ENCODE assay signal across 9 mouse cellular contexts in the genomic region with DNA sequence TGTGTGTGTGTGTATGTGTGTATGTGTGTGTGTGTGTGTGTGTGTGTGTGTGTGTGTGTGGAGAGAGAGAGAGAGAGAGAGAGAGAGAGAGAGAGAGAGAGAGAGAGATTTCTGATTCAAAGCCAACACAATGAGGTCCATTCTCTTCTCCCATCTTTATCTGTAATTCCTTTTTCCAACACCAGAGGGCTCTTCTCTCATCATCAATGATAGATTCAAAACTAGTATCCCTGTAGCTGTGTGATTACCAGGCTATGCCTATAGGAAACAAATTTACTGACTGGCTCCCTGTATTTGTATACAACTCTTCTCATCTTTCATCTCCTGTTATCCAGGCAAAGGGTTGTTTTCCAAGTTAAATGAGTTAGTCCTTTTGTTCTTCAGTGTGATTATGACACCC.
DNase-seq lines count a peak whose midpoint lies in the region; TF ChIP-seq lines count a peak whose summit lies in the region.
"Had no signal": no experiment of that assay in that cellular context is flagged by ENCODE, and none has a peak within 500 bp of the region (broad histone marks: within the 10 kb centered on the region; RNA-seq: fewer than 3 reads in every experiment).

No protein-coding gene starts in this region.

- H3K4me3 ChIP-seq in left cerebral cortex, adult 2 months: no peak overlapping the region
- H3K4me3 ChIP-seq in CH12.LX (replicated peaks in 1 of 3; ENCODE audit: low read depth in 2 of 3, low read length in 2 of 3, poor library complexity in 1 of 3): no peak overlapping the region
- H3K4me3 ChIP-seq: liver, embryonic 15.5 days had no signal

- H3K27ac ChIP-seq in left cerebral cortex, adult 2 months: no peak overlapping the region
- no peak overlapping the region for H3K27ac ChIP-seq in CH12.LX (ENCODE audit: insufficient read depth, low read depth)
- H3K27ac ChIP-seq: liver, embryonic 15.5 days had no signal

- H3K9me3 ChIP-seq in CH12.LX (replicated peaks; ENCODE audit: low read length): peaks cover 2% of the 10 kb centered on the region
- H3K9me3 ChIP-seq: liver, embryonic 15.5 days had no signal

- no peak overlapping the region for H3K4me2 ChIP-seq in CH12.LX (ENCODE audit: insufficient read depth, low read depth, poor library complexity, severe bottlenecking)
- H3K4me2 ChIP-seq: liver, embryonic 15.5 days had no signal

- H3K79me2 ChIP-seq in CH12.LX (replicated peaks; ENCODE audit: control insufficient read depth, extremely low read depth, insufficient read depth, poor library complexity, severe bottlenecking): no peaks in the 10 kb centered on the region

- dilution Hi-C loops in CH12.LX (cut with MboI; ENCODE audit: extremely low pct_ligation_motif_present, extremely low pct_unique_long_range_greater_than_20kb, low sequenced_read_pairs): no loop called here

- H3K36me3 ChIP-seq in CH12.LX (replicated peaks in 1 of 2; ENCODE audit: control insufficient read depth in 1 of 2, insufficient read depth in 1 of 2, low read length in 1 of 2): no peaks in the 10 kb centered on the region
- H3K36me3 ChIP-seq: liver, embryonic 15.5 days had no signal

- H3K4me1 ChIP-seq in CH12.LX (ENCODE audit: control insufficient read depth in 1 of 2, insufficient read depth in 2 of 2): no peaks in the 10 kb centered on the region
- H3K4me1 ChIP-seq: liver, embryonic 15.5 days had no signal

- TF ChIP-seq RAD21 in CH12.LX (IDR thresholded peaks at IDR 0.05; ENCODE audit: low read depth, low read length): peak; percentile 22

- in situ Hi-C loops in CH12.LX (cut with MboI; ENCODE audit: low pct_ligation_motif_present, low pct_unique_long_range_greater_than_20kb, low sequenced_read_pairs): no loop called here

- no peak overlapping the region for H3K9ac ChIP-seq in CH12.LX (ENCODE audit: insufficient read depth, low read depth)
- H3K9ac ChIP-seq: liver, embryonic 15.5 days had no signal

- H3K27me3 ChIP-seq in CH12.LX (replicated peaks): no peaks in the 10 kb centered on the region
- H3K27me3 ChIP-seq: liver, embryonic 15.5 days had no signal

- no peak for TF ChIP-seq POLR2A in CH12.LX (IDR thresholded peaks at IDR 0.05; ENCODE audit: low read depth, low read length)

- intact Hi-C loops in left cerebral cortex, adult 2 months (cut with DNase I): no loop called here

- TF ChIP-seq CTCF in left cerebral cortex, adult 2 months (IDR thresholded peaks at IDR 0.05): peak; percentile 37
- peak; percentile 44 to 60 for TF ChIP-seq CTCF in CH12.LX (conservative IDR thresholded peaks at IDR 0.05 in 1 of 2, IDR thresholded peaks at IDR 0.05 in 1 of 2; ENCODE audit: low read depth in 2 of 2, low read length in 2 of 2)

- TF ChIP-seq EP300 in CH12.LX (IDR thresholded peaks at IDR 0.05; ENCODE audit: low read length): no peak

- no peak for DNase-seq in left cerebral cortex, adult 2 months (ENCODE audit: extremely low spot score in 1 of 2, low spot score in 2 of 2)
- no peak for DNase-seq in left cerebral cortex, adult 8-10 months (ENCODE audit: low spot score in 2 of 2)
- DNase-seq in CH12.LX (ENCODE audit: extremely low read depth) (peak; percentile 46), NIH3T3 (ENCODE audit: low read depth) (peak; percentile 51)
- DNase-seq in large intestine, adult 2 months (ENCODE audit: low read depth, low spot score): peak; percentile 11
- DNase-seq in spleen, adult 12 weeks (ENCODE audit: low spot score): no peak
- no peak for DNase-seq in spleen, adult 18-20 months
- DNase-seq: adrenal gland, adult 8-10 months had no signal

TF ChIP-seq in CH12.LX, 34 proteins besides CTCF, POLR2A, EP300 and RAD21:
- TF ChIP-seq TCF12 (IDR thresholded peaks at IDR 0.05; ENCODE audit: low read depth, low read length): no peak
- TF ChIP-seq MYC (IDR thresholded peaks at IDR 0.05; ENCODE audit: low read depth, low read length): no peak
- no peak for TF ChIP-seq ZKSCAN1 (IDR thresholded peaks at IDR 0.05; ENCODE audit: borderline replicate concordance, low read depth, low read length)
- TF ChIP-seq SMC3 (IDR thresholded peaks at IDR 0.05; ENCODE audit: low read depth, low read length): peak; percentile 52
- no peak for TF ChIP-seq UBTF (IDR thresholded peaks at IDR 0.05; ENCODE audit: low read depth, low read length)
- TF ChIP-seq RCOR1 (conservative IDR thresholded peaks at IDR 0.05; ENCODE audit: low read depth, low read length): no peak

Comparison
In these comparisons a context has a peak if more than half of its experiments do, and no peak if none do; other contexts are left out.
1. DNase-seq: peak in CH12.LX (single experiment), NIH3T3 (single experiment) and large intestine, adult 2 months (single experiment); none in left cerebral cortex, adult 2 months (0 of 2), left cerebral cortex, adult 8-10 months (0 of 2), spleen, adult 12 weeks (single experiment) and spleen, adult 18-20 months (0 of 2).